Mouse (Mus musculus) bone marrow macrophage, adult 2 months (primary cell): Measurements from ENCODE around the gene Sco1.

Experiments
- CTCF ChIP-seq: IDR thresholded peaks from 2 replicates; pipeline ENCODE4 v1.5.1; 2012; ENCODE audit warnings: low read depth, mild to moderate bottlenecking, low read length, moderate library complexity
- POLR2A ChIP-seq: IDR thresholded peaks from 2 replicates; pipeline ENCODE4 v1.6.1; 2012; ENCODE audit warnings: mild to moderate bottlenecking, low read depth, low read length, borderline replicate concordance

DNA sequence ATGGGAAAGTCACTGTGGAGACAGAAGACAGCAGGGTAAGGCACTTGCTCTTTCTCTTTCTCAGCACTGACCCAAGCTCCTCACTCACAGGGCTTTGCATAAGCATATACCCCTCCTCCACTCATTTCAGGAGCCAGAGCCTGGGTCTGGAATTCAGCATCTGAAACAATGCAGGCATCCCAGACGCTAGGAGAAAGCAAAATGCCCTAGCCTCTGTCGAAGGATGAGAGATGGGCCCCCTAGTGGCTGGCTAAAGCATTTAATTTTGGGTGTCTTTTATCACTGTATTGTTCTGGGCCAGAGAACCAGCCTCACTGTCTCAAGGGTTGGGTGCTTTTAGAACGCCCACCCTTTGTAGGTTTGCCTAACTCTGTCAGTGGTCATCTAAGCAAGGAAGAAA lies 27.7 kb downstream of the Sco1 start:
- no peak for TF ChIP-seq POLR2A
- peak; percentile 72 for TF ChIP-seq CTCF
